Mouse (Mus musculus) gastrocnemius, postnatal 14 days (tissue): ENCODE data around the gene Tanc2. TPM values are rescaled to one million over a fixed set of nuclear protein-coding genes. Genes with fewer than 3 reads are reported as not detected.
A peak's percentile ranks its signal among the peaks of the same experiment; 100 is the strongest.

Experiments used
- DNase-seq: peaks from one replicate; pipeline ENCODE4 v3.0.0; 2021; ENCODE audit warnings: mixed read lengths
- intact Hi-C: fragments of 180-260 bp; cut with DNase I; formaldehyde crosslinking; loops from one replicate; pipeline ENCODE4 v1.15.1; 2025; ENCODE audit warnings: low total_unique reads
- total RNA-seq, 2 experiments: library from RNA; stranded (reverse); gene quantifications; 2 replicates each; pipeline ENCODE4 v1.2.3; 2021

The Tanc2 gene
- total RNA-seq, 2 experiments from 2014 or later: 14.6 to 17.7 TPM

DNA sequence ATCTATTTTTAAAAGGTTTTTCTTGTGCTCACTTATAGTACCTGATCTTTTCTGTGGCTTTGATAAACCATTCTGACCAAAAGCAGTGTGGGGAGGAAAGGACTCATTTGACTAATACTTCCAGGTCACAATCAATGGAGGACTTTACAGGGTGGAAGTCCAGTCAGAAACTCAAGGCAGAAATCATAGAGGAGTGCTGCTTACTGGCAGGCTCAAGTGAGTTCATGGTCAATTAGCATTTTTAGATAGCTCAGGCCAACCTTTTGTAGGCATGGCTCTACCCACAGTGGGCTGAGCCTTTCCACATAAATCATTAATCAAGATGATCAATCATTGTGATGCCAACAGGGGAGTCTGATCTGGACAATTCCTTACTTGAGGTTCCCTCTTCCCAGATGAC is 12.4 kb downstream of the Tanc2 start:
- intact Hi-C loops: no loop called here
- no peak for DNase-seq

DNA sequence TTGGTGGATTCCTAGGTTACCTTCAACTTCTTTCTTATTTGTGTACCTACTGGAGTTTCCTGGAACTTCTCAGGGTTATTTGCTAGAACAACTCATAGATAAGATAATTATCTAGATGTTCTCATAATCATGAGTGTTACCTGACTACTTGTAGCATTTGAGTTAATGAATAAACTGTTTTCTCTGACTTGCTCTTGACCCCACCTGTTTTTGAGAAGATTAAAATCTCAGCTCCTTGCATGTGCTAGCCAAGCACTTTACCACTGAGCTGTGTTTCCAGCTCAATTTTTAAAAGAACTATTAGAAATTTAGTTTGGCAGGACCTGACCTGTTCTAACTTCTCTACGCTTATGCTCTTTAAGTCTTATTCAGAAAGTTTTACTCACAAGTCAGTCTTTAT is 36.4 kb downstream of the Tanc2 start:
- no peak for DNase-seq
- intact Hi-C loops: no loop called here

DNA sequence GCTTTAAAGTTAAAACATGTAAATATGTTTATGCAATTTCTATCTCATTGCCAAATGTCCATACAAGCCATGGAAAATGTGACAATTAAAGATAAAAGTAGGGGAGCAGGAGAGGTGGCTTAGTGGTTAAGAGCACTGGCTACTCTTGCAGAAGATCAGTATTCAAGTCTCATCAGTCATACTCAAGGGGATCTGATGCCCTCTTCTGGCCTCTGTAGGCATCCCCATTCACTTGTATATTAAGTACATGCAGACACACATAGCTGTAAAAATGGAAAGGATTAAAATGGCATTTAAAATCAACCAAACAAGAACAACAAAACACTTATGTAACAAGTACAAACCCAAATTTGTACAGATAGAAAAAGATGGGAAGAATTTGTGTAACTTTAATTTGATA is 54.2 kb downstream of the Tanc2 start:
- DNase-seq: no peak
- intact Hi-C loops: no loop called here

DNA sequence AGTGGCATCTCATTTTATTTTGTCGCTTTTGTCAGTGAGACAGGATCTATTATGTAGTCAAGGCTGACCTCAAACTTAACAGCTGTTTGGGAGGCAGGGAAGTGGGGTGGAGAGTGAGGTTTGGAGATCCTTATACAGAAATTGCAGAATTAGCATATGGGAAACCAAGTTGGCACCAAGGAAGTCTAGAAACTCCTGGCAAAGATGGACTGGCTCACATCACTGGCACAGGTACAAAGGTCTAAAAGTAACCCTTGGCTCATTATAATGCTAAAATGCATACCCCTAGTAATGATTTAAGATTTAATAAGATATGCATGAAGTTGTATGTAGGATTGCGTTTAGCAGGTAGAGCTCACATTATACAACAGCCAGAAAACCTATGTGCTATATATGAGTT is 58.2 kb downstream of the Tanc2 start:
- DNase-seq: no peak
- intact Hi-C loops: no loop called here

DNA sequence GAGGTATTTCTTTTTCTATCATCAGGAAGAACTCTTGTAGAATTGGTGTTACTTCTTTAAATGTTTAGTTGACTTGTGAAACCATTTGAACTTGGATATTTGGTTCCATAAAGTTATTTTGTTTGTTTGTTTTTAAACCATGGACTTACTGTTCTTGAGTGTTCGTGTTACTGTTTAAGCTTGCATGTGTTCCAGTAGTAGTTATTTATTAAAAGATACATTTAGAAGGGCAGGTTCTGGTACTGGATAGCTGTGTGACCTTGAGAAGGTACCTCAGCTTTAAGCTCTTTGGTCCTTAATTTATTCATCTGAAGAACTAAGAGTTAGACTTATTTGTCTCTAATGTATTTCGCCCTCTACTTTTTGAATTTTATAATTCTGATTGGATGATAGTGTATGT is 64.8 kb downstream of the Tanc2 start:
- intact Hi-C loops: no loop called here
- no peak for DNase-seq

DNA sequence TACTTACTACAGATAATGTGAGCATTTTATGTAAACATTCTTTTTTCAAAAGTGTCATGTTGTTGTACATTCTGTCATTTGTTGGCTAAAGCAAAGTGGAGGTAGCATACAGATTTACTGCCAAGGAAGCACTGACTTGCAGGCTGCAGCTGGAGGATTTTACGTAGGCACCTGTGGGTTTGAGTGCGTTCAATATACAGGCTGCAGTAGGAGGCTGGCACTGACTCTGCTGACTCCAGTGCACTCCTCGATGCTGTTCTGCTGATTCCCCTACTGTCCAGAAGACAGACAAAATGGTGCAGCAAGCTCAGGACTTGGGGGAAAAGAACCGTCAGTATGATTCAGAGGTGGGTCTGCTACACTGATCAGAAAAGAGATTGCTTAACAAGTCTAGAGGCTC is 65.5 kb downstream of the Tanc2 start:
- intact Hi-C loops: no loop called here
- no peak for DNase-seq

DNA sequence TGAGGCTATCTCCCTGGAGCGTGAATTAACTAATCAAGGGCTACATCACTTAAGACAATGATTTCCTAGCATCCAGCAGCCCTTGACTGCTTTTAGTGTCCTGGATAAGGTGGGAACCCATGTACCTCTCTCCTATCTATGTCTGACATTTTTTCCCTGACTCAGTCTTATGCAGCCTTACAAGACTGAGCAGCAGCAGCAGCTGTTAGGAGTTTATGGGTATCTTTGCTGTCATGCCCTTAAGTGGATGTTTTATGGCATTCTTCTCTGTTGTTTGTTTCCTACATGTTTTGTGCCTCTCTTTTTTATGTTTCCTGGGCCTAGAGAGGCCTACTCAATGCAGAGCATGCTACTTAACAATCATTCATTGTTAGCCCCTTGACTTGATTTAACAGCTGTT is 78.1 kb downstream of the Tanc2 start:
- DNase-seq: no peak
- intact Hi-C loops: no loop called here

DNA sequence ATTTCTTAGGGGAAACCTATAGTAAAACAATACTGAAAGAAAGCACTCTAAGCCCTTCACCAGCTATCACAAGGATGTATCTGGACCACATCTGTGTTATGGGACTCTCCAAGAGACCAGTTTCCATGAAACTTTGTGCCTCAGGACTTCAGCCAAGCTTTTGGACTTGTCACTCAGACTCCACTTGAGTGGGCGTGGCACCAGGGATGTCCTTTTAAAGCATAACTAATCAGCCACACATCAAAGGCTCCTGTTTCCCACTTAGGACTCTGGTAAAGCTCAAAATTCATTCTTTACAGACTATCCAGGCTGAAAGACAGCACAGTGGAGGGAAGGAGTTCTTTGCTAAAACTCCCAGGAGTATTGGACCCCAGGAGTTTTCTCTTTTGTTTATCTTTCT is 89.2 kb downstream of the Tanc2 start:
- intact Hi-C loops: no loop called here
- no peak for DNase-seq

DNA sequence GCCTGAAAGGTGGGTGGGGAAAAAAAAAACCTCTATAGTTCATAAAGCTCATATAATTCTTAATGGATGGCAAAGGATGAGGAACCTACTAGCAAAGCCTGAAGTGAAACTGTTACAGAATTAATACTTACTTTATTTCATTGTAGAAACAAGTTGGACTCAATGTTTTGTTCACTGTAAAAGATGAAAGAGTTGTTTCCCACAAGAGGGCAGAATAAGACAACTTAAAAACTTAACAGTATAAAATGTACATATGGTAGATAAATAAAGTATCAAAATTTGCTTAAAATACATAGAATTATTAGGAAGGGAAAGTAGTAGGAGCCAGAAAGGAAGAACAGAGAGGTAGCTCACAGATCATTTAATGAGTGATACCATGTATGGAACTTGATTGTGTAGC is 95.0 kb downstream of the Tanc2 start:
- intact Hi-C loops: no loop called here
- DNase-seq: no peak

DNA sequence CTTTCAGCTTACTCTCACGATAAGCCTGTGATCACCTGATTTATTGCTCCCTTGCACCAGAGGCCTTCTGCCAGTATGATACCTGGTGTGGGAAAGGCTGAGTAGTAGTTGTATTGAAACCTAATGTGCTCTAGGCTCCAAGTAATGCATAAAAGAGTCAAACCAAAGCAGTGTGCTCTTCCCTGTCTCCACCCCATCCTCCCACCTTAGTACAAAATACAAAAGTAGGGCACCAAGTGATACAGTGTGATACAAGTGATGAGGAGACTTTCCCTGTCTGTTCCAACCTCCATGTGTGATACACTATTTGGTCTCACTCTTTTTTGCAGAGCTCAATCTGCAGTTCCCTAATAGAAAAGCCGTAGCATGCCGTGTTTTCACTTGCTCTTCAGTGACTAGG is 110.7 kb downstream of the Tanc2 start:
- DNase-seq: no peak
- intact Hi-C loops: no loop called here

DNA sequence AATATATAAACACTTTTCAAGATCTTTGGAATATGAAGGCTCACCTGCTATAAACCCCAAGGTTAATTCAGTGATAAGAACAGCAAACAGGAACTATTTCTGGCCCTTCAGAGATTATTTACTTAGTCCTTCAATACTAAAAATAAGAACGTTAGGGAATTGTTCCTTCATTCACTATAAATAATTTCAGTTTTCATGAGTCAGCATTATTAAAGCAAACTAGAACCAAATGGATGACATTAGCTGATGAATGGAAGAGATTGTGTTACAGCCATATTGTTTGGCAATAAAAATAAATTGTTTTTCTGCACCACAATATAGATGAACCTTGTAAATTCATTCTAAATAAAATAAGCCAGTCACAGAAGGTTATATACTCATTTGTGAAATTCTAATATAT is 129.9 kb downstream of the Tanc2 start:
- intact Hi-C loops: no loop called here
- no peak for DNase-seq

DNA sequence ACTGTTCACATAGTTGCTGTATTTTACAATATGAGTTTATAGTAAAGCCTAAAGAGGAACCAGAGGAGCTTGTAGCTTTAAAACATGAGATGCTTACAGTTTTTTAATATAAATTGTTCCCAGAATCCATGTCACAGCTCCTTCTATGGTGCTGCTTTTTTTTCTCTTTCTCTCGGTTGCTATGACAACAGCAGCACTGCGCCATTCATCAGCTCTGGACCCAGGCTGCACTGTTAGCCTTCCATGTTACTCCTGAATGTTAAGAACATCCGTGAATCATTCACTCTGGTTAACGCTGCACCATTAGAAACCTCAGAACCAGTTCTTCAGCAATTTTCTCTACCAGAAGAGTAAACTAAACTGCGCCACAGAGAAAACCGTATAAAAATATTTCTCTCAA is 141.8 kb downstream of the Tanc2 start:
- DNase-seq: no peak
- intact Hi-C loops: no loop called here

DNA sequence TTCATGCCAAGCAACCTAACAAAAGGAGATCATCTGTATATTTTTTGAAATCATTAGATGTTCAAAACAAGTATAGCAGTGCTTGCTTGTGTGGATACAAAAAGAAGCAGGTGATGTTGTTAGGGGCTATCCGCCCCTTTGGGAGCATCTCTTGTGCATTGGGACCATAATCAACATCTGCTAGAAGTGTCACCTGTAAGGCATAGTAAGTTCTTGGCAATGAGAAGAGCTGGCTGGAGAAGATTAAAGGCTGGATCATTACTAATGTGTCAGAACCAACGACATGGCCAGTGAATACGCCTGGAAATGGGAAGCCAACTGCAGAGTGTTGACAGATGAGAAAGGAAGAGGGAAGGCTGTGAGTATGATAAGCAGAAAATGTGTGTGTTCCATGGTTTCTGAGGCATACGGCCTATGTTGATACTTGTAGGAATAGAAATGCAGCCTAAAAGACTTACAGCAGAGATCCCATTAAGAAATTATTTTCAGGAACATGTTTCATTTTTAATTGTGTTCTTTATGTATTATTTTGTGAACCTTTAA is 142.3 kb downstream of the Tanc2 start:
- intact Hi-C loops: no loop called here
- DNase-seq: no peak

DNA sequence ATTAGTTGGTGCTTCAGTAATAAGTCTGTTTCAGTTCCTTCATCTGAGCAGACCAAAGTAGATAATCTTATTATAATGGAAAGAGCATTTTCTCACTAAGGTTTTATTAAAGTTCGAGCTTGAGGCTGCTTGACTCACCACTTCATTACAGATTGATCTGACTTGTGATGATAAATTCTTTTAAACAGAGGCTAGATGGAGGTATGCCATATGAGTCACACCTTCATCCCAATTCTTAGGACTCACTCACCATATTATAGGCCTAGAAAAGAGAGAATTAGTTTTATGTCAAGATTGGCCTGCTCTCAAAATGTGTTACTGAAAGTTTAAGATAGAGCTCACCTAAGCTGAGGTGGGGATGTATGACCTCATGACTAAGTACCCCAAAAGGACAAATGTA is 153.4 kb downstream of the Tanc2 start:
- no peak for DNase-seq
- intact Hi-C loops: no loop called here

DNA sequence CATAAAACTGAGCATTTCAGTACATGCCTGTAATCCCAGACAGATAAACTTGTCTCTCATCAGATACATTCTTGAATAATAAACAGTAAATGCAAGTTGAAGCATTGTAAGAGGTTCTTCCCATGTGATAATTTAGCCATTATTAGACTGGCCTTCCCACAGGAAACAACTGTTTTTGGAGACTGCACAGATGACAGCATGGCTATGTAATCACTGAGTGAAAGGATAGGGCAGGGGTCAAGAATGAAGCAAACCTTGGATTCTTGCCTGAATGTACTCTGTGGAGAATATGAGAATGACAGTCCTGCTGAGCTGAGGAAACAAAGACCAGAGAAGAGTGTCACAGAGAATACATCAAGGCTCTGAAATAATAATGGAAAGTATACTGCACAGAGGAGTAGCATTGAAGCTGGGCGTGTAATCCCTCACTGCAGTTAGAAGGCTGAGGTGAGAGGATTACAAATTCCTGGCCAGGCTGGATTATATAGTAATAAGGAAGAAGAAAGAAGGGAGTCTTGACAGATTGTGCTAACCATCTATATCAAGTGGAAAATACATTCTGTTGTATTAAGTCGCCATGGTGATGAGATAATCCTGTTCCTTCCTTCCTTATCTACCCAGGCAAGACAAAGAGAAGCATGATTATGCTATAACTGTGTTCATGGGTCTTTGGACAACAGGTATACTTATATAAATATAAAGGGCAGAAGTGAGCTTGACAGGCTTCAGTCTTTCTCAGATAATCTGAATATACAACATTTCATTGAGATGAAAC is 159.7 kb downstream of the Tanc2 start:
- intact Hi-C loops: no loop called here
- DNase-seq: peak; percentile 4

DNA sequence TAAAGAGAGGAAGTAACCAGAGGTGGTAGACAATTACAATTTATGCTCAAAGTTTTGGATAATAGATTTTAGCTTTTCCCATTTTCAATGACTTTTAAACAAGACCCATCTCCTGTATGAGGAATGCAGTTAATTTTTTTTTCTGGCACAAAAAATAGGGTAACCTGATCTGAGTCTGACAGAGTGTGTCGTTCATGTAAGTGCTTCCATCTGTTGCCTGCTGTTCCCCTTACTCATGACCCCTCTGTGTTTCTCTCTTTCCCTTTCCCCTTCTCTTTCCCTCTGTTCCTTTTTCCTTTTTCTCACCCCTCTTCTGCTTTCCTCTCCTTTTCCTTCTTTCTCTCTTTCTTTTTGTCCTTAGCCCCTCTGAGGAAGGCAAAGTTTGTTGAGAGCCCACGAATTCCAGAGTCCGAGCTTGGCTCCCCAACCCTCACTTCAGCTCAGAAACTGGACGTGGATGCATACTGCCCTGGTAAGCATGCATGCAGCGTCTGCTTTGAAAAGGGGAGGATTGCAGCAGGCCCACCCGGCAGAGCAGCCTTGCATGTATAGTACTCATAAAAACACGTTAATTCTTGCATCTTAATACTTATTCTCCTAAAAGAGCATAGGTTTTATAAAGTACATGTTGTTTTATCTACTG is 168.9 kb downstream of the Tanc2 start:
- intact Hi-C loops: no loop called here
- DNase-seq: no peak

DNA sequence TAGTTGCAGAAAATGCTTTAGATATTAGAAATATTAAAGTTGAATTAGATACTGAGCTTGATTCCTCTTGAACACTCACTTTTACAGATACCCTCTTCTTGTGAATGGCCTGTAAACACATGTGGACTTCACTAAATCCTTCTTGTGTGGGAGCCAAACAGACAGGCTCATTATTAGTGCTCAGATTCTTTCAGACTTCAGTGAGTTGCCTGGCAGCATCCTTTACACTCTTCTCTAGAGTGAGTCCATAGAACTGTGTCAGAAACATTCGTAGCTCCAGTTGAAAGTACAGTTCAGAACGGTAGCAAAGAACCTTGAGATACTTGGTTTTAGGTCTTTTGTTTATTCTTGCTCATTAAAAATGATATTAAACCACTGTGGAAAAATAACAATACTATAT is 169.6 kb downstream of the Tanc2 start:
- intact Hi-C loops: no loop called here
- no peak for DNase-seq

DNA sequence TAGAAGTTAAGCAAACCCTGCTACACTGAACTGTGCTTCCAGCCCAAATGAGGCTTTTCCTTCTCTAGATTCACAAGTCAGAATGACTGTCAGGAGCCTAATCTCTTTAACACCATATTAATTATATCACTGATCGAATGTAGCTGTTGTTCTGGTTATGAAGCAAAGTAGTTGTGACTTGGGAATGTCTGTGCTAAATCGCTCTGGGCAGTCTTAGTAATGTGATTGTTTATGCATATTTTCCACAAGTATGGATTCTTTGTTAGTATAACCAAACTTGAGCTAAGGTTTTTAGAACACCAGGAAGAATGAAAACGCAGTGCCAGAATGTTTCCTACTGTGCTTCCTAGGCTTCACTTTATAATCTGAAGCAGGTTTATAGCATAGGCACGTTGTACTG is 170.6 kb downstream of the Tanc2 start:
- intact Hi-C loops: no loop called here
- DNase-seq: no peak

DNA sequence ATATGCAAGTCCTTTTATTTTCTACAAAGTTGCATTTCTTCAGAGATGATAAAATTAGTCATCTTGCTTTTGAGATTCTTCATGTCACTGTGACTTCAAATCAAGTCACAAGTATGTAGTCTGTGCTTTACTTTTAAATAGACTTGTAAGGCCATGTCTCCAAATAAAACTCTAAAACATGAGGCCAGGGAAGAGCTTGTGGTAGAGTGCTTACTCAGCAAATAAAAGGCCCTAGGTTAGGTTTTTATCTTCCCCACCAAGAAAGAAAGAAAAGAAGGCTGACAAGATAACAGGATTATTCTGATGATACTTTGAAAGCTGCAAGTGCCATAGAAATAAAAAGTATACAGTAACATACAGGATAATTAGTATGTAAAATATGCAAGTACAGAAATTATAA is 188.0 kb downstream of the Tanc2 start:
- DNase-seq: no peak
- intact Hi-C loops: no loop called here

DNA sequence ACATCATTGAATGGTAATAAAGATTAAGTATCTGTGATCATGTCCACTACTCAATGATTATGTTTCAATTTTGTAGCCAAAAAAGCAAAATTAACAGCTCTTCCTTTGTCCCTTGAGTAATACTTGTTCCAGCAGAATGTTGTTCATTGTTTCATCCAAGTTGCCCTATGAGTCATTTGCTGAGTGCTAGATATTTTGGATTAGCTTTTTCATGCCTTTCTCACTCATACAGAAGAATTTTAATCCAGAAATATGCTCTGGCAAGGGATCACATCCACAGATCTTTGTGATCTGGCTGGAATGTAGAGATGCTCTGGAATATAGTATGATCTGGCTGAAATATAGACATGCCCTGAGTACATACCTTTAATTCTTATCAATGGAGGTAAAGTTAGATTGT is 202.7 kb downstream of the Tanc2 start:
- DNase-seq: no peak
- intact Hi-C loops: no loop called here

DNA sequence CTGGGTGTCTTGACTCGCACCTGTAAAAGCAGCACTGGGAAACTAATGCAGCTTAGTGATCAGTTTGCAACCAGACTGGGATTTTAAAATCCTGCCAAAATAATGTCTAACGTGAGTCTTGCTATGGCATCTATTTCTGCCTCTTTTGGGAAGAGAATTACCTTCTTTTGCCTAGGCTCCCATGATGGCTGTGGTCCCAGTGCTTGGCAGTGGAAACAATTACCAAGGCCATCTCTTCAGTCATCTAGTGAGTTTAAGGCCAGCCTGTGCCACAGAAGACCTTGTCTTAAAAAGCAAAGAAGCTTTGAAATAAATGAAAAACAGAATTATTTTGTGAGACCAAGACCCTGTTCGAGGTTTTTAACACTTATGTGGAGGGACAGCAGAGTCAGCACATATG is 213.9 kb downstream of the Tanc2 start:
- intact Hi-C loops: no loop called here
- DNase-seq: no peak
